In genomic region chr1:59448497-59449270, GRCm38 (mm10) we compare ENCODE assay signal across 13 mouse cellular contexts. TPM values are rescaled to one million over a fixed set of nuclear protein-coding genes. Genes with fewer than 3 reads are reported as not detected.
A peak's percentile ranks its signal among the peaks of the same experiment; 100 is the strongest.
DNase-seq lines count a peak whose midpoint lies in the region; ATAC-seq and TF ChIP-seq lines count a peak whose summit lies in the region.
"Had no signal": no experiment of that assay in that cellular context is flagged by ENCODE, and none has a peak within 500 bp of the region (broad histone marks: within the 10 kb centered on the region; RNA-seq: fewer than 3 reads in every experiment).

No protein-coding gene starts in this region.

- H3K4me1 ChIP-seq in lung, embryonic 16.5 days (replicated peaks; ENCODE audit: control insufficient read depth, insufficient read depth, low read length): peaks cover 5% of the 10 kb centered on the region; the same call in 1 of the 2 replicates
- H3K4me1 ChIP-seq in embryonic facial prominence, embryonic 14.5 days (ENCODE audit: control insufficient read depth, insufficient read depth, low read length): peaks cover 27% of the 10 kb centered on the region
- peaks cover 34% of the 10 kb centered on the region for H3K4me1 ChIP-seq in limb, embryonic 14.5 days (ENCODE audit: control insufficient read depth, insufficient read depth, low read length)
- no peaks in the 10 kb centered on the region for H3K4me1 ChIP-seq in liver, embryonic 12.5 days

- H3K36me3 ChIP-seq in lung, embryonic 16.5 days (ENCODE audit: control insufficient read depth, insufficient read depth, low read length): no peaks in the 10 kb centered on the region
- no peaks in the 10 kb centered on the region for H3K36me3 ChIP-seq in embryonic facial prominence, embryonic 14.5 days (ENCODE audit: control insufficient read depth, insufficient read depth, low read length)
- H3K36me3 ChIP-seq in limb, embryonic 14.5 days (ENCODE audit: control insufficient read depth, insufficient read depth, low read length): no peaks in the 10 kb centered on the region
- no peaks in the 10 kb centered on the region for H3K36me3 ChIP-seq in liver, embryonic 12.5 days

- intact Hi-C loops in gastrocnemius, adult 2 months (cut with DNase I): no loop called here

- H3K27me3 ChIP-seq in lung, embryonic 16.5 days (ENCODE audit: control insufficient read depth, insufficient read depth, low read depth, low read length): no peaks in the 10 kb centered on the region
- no peaks in the 10 kb centered on the region for H3K27me3 ChIP-seq in embryonic facial prominence, embryonic 14.5 days (replicated peaks; ENCODE audit: control insufficient read depth, insufficient read depth, low read length)
- H3K27me3 ChIP-seq in limb, embryonic 14.5 days (ENCODE audit: control insufficient read depth, insufficient read depth, low read length): no peaks in the 10 kb centered on the region
- no peaks in the 10 kb centered on the region for H3K27me3 ChIP-seq in liver, embryonic 12.5 days (replicated peaks)
- H3K27me3 ChIP-seq: Patski had no signal

- H3K4me3 ChIP-seq in gastrocnemius, adult 2 months: peak overlapping the region; percentile 38
- no peak overlapping the region for H3K4me3 ChIP-seq in lung, embryonic 16.5 days (ENCODE audit: low read length)
- H3K4me3 ChIP-seq in embryonic facial prominence, embryonic 14.5 days (ENCODE audit: low read depth, low read length): peak overlapping the region; percentile 2; the same call in 1 of the 2 replicates
- no peak overlapping the region for H3K4me3 ChIP-seq in limb, embryonic 14.5 days (replicated peaks; ENCODE audit: low read length)
- H3K4me3 ChIP-seq in layer of hippocampus, adult 2 months: no peak overlapping the region
- H3K4me3 ChIP-seq in liver, embryonic 12.5 days: no peak overlapping the region
- H3K4me3 ChIP-seq: heart, adult 2 months had no signal

- peak overlapping the region; percentile 8; the same call in 1 of the 2 replicates for H3K27ac ChIP-seq in gastrocnemius, adult 2 months
- H3K27ac ChIP-seq in lung, embryonic 16.5 days (ENCODE audit: low read length): peak overlapping the region; percentile 78
- H3K27ac ChIP-seq in embryonic facial prominence, embryonic 14.5 days (replicated peaks; ENCODE audit: low read depth, low read length): peak overlapping the region; percentile 86
- peak overlapping the region; percentile 21 for H3K27ac ChIP-seq in limb, embryonic 14.5 days (replicated peaks; ENCODE audit: low read depth, low read length)
- no peak overlapping the region for H3K27ac ChIP-seq in layer of hippocampus, adult 2 months
- no peak overlapping the region for H3K27ac ChIP-seq in liver, embryonic 12.5 days
- H3K27ac ChIP-seq: heart, adult 2 months had no signal

- TF ChIP-seq POLR2A in limb, embryonic 14.5 days (IDR thresholded peaks at IDR 0.05; ENCODE audit: borderline replicate concordance, extremely low read depth, insufficient read depth, insufficient read length): no peak

- peak overlapping the region; percentile 15; the same call in 1 of the 2 replicates for H3K4me2 ChIP-seq in lung, embryonic 16.5 days (ENCODE audit: low read depth, low read length)
- H3K4me2 ChIP-seq in embryonic facial prominence, embryonic 14.5 days (ENCODE audit: low read depth, low read length): peak overlapping the region; percentile 50
- H3K4me2 ChIP-seq in limb, embryonic 14.5 days (replicated peaks; ENCODE audit: low read depth, low read length, severe bottlenecking): 0 out of 2 replicates have a peak overlapping the region, but pooled peaks have one; percentile 23
- H3K4me2 ChIP-seq in liver, embryonic 12.5 days: no peak overlapping the region

- DNase-seq in gastrocnemius, adult 2 months: no peak
- no peak for DNase-seq in gastrocnemius, postnatal 25 days
- no peak for DNase-seq in lung, postnatal 4 days
- no peak for DNase-seq in embryonic facial prominence, embryonic 14.5 days (ENCODE audit: low spot score)
- DNase-seq in limb, embryonic 14.5 days (ENCODE audit: low spot score): no peak
- DNase-seq in layer of hippocampus, adult 2 months (ENCODE audit: low spot score in 2 of 2): no peak
- DNase-seq: cerebellum, postnatal 36 days; forebrain, postnatal 0 days; heart, adult 2 months; kidney, postnatal 4 days had no signal

- H3K9me3 ChIP-seq in lung, embryonic 16.5 days (ENCODE audit: control insufficient read depth, low read length): no peaks in the 10 kb centered on the region
- peaks cover 7% of the 10 kb centered on the region; the same call in 1 of the 2 replicates for H3K9me3 ChIP-seq in embryonic facial prominence, embryonic 14.5 days (ENCODE audit: control insufficient read depth, low read length)
- no peaks in the 10 kb centered on the region for H3K9me3 ChIP-seq in limb, embryonic 14.5 days (ENCODE audit: control insufficient read depth, low read length)
- no peaks in the 10 kb centered on the region for H3K9me3 ChIP-seq in liver, embryonic 12.5 days (replicated peaks)

- no peak for ATAC-seq in lung, embryonic 16.5 days (ENCODE audit: low read depth)
- peak; percentile 50 for ATAC-seq in embryonic facial prominence, embryonic 14.5 days (ENCODE audit: low read depth)
- ATAC-seq in limb, embryonic 14.5 days (ENCODE audit: low FRiP score, low read depth): no peak
- no peak for ATAC-seq in liver, embryonic 12.5 days
- ATAC-seq: forebrain, postnatal 0 days; Patski had no signal

- H3K9ac ChIP-seq in lung, embryonic 16.5 days (ENCODE audit: low read length): no peak overlapping the region; the same call in 1 of the 2 replicates
- no peak overlapping the region for H3K9ac ChIP-seq in embryonic facial prominence, embryonic 14.5 days (ENCODE audit: low read depth, low read length)
- H3K9ac ChIP-seq in limb, embryonic 14.5 days (ENCODE audit: low read depth, low read length, severe bottlenecking): peak overlapping the region; percentile 13; the same call in 1 of the 2 replicates
- H3K9ac ChIP-seq in liver, embryonic 12.5 days: no peak overlapping the region
- H3K9ac ChIP-seq: forebrain, postnatal 0 days had no signal

- 52% methylated on average over 11 of the region's 11 CpGs for WGBS in lung, embryonic 16.5 days
- 33% methylated on average over 11 of the region's 11 CpGs for WGBS in embryonic facial prominence, embryonic 14.5 days
- WGBS in limb, embryonic 14.5 days: 36% methylated on average over 11 of the region's 11 CpGs
- 60% methylated on average over 11 of the region's 11 CpGs for WGBS in liver, embryonic 12.5 days (ENCODE audit: insufficient replicate concordance)

- no peak for TF ChIP-seq CTCF in gastrocnemius, adult 2 months (IDR thresholded peaks at IDR 0.05)
- TF ChIP-seq CTCF in layer of hippocampus, adult 2 months (conservative IDR thresholded peaks at IDR 0.05): no peak

RNA-seq across cellular contexts. Expression of gene Fzd7, which starts 33.5 kb away (rescaled TPM):
- total RNA-seq in gastrocnemius, adult 2 months (2021): 10 to 100 TPM; 21.6 to 42.4 TPM
- total RNA-seq in gastrocnemius, postnatal 25 days (2021): 10 to 100 TPM; 17.3 to 24.8 TPM
- 12.4 and 12.9 TPM in 2 replicates for polyA plus RNA-seq in lung, embryonic 16.5 days (2015; fragmentation: Nextera tagmentation; extraction: Ambion mirVana)
- 13.8 and 16.6 TPM in 2 replicates for polyA plus RNA-seq in embryonic facial prominence, embryonic 14.5 days (2014; fragmentation: Nextera tagmentation; extraction: Ambion mirVana)
- 27.5 and 38.0 TPM in 2 replicates for polyA plus RNA-seq in limb, embryonic 14.5 days (2012; rRNA removed)
- 14.8 and 14.9 TPM in 2 replicates for polyA plus RNA-seq in limb, embryonic 14.5 days (2014; fragmentation: Nextera tagmentation; extraction: Ambion mirVana)
- total RNA-seq in layer of hippocampus, adult 2 months (2021): 1 to 10 TPM; 5.4 to 6.7 TPM
- polyA plus RNA-seq in liver, embryonic 12.5 days (2016; fragmentation: Nextera tagmentation; extraction: Ambion mirVana): 5.3 and 5.4 TPM in 2 replicates

Comparison
In these comparisons a context has a peak if more than half of its experiments do, and no peak if none do; other contexts are left out.
1. H3K27ac ChIP-seq: peak in gastrocnemius, adult 2 months (single experiment), lung, embryonic 16.5 days (single experiment), embryonic facial prominence, embryonic 14.5 days (single experiment) and limb, embryonic 14.5 days (single experiment); none in layer of hippocampus, adult 2 months (single experiment) and liver, embryonic 12.5 days (single experiment).
2. H3K4me3 ChIP-seq: peak in gastrocnemius, adult 2 months (single experiment) and embryonic facial prominence, embryonic 14.5 days (single experiment); none in lung, embryonic 16.5 days (single experiment), limb, embryonic 14.5 days (single experiment), layer of hippocampus, adult 2 months (single experiment) and liver, embryonic 12.5 days (single experiment).